Mouse (Mus musculus) c-Kit-positive CD71-positive TER-119-negative erythroid progenitor cells, embryonic 14.5 days (primary cell): Measurements from ENCODE around the gene Gatm.
A peak's percentile ranks its signal among the peaks of the same experiment; 100 is the strongest.

ENCODE experiments used
- DNase-seq: peaks from one replicate; pipeline ENCODE4 v3.0.0-alpha.2; 2013; ENCODE audit warnings: low read depth

Gene Gatm

GRCm38 (mm10) chr2:122608820-122609219, 2.3 kb downstream of the Gatm start:
- no peak for DNase-seq

- DNase-seq, result no peak
These were observed 5.3 kb downstream of the Gatm start for GRCm38 (mm10) chr2:122605829-122606228.

GRCm38 (mm10) chr2:122601354-122601753, 9.7 kb downstream of the Gatm start:
- DNase-seq, result no peak

DNA sequence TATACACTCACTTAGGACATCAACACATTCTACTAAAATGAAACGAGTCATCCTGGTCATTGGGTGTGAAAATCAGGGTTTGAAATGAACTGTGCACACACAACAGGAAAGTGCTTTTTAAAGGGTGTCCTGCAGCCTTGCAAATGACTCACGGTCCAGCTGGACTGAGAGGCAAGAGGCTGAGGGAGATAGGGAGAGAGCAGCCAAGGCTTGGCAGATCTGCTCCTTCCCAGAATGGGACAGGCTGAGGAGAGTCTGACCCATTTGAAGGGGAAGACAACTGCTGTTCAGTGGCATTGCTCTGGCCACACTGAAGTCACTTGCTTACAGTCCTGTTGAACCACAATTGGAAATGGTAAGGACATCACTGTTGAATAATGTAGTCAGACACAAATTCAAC, 11.4 kb downstream of the Gatm start:
- DNase-seq, result no peak

DNA sequence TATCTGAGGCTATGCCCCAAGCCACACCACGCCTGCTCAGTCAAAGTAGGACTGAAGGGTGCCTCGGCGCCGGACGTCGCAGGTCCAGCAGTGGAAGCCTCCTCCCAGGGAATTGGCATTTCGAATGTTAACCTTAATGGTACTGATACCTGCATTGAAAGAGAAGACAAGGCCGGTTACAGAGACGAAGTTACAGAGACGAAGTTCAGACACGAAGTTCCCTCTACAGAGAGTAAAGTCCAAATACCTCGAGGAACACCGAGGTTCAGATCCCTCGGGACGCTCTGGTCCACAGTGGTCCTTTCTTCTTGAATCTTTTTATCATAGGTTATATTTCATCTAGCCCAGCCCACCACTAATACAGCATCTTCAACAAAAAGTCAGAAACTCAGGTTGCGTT, 15.6 kb downstream of the Gatm start:
- DNase-seq, result no peak

DNA sequence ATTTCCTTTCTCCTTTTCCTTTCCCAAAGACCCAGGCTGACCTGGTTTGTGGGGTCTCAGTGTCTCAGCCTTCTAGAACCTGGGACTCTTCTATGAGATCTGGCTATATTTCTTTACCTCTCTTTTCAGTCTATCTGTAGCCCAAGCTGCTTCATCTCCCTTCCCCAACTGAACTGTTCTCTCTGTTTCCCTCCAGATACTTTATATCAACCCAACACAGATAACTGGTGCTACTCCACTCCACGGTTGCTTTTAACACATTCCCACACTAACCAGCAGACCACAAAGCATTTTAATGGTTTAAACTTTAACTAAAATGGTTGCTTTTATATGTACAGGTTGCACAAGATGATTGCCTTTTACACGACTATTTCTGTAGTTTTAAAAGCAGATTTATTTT, 19.9 kb downstream of the Gatm start:
- no peak for DNase-seq

GRCm38 (mm10) chr2:122590351-122590750, 20.8 kb downstream of the Gatm start:
- no peak for DNase-seq

- DNase-seq, result no peak
These were observed 23.1 kb downstream of the Gatm start for GRCm38 (mm10) chr2:122587861-122588519.

DNA sequence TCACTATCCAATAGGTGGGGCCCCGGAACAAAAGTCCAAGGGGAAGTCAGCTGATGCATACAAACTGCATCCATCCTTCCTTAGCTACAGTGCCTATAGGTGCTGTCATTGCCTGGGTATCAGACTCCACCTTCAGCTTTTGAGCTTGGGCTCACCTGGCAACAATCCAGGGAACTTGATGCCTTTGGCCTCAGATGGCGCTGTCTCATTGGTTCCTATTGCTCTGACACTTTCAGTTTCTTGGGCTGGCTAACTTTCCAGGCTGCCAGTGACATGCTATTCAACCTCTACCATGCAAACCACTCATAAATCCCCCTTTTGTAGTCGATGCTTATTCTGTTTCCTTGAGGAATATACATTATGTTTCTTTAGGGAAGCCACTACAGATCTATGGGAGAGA, 24.8 kb downstream of the Gatm start:
- DNase-seq, result no peak

GRCm38 (mm10) chr2:122582324-122582723, 28.8 kb downstream of the Gatm start:
- no peak for DNase-seq

DNA sequence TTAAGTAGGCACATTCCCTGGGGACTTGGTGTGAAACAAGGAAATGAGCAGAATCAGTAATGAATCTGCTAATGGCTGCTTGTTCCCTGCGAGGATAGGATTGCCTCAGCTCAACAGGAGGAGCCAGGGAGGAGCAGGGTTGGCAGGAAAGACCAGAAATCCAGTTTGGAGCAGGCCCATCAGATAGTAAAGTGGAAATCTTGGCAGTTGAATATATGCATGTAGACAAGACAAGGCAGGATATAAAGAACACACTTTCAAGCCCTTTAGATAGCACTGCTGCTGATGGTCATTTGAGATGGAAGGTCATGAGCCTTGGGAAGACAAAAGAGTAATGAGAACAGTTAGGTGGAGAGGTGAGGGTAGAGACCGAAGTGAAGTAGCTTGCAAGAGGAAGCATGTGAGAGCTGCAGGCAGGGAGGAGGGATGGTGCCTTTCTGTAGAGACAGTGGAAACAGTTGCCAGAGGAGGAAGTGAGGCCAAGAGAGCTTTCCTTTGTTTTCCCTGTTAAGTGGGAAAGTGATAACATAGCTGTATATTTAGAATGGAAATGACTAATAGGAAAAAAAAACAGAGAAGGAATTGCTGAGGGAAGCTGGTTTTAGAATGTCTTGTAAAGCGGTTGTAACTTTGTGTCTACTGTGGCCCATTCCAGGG, 29.6 kb downstream of the Gatm start:
- no peak for DNase-seq

- no peak for DNase-seq
These were observed 30.7 kb downstream of the Gatm start for GRCm38 (mm10) chr2:122580426-122580825.

DNA sequence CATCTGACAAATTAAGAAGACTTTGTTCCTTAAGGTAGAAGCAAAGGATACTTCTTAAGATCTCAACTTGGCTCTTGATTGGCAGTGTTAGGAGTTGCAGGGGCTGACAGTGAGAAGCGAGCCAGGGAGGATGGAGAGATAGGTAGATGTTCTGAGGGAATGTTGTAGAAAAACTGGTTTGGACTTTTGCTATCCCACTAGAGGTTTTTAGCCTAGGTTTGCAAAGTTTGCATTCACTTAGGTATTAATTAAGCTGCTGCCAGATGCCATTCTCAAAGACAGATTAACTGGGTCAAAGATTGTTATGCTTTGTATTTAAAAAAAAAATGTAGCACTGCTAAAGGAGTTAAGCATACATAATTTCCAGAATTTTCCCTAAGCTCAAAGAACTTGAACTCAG, 33.8 kb downstream of the Gatm start:
- no peak for DNase-seq

DNA sequence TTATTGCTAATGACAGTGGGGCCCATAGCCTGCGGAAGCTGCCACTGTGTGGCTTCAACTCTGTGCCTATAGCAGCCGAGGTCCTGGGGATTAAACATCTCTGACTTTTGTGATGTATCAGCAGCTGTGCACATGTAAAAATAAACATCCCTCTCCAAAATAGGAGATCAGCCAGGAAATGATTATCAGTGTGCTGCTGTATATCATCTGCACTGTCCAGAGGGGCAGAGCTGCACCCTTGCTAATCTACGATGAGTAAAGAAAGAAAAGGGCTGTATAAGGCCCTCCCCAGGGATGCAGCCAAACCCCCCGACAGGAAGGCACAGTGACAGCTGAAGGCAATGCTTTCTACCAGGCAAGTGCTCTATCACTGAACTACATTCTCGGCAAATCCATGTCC, 34.8 kb downstream of the Gatm start:
- no peak for DNase-seq

GRCm38 (mm10) chr2:122575470-122575869, 35.6 kb downstream of the Gatm start:
- no peak for DNase-seq

DNA sequence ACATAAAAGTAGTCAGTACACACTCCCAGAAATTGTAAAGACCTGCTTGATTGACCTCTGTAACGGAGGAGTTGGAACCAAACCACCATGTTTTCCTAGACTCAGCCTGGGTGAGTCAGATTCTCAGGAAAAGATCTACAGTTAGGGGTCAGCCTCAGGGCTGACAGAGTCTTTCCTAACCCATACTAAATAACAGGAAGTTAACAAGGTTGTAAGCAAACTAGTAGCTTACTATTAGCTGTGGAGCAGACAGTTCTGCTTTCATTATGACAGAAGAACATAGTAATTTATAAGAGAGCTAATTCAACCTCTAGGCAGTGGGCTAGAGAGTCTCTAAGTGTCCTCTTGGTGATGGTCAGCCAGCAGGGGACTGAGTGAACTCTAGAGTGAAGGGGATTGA, 38.7 kb downstream of the Gatm start:
- DNase-seq, result no peak

GRCm38 (mm10) chr2:122571326-122571725, 39.8 kb downstream of the Gatm start:
- no peak for DNase-seq

- no peak for DNase-seq
These were observed 40.7 kb downstream of the Gatm start for GRCm38 (mm10) chr2:122570430-122570829.

DNA sequence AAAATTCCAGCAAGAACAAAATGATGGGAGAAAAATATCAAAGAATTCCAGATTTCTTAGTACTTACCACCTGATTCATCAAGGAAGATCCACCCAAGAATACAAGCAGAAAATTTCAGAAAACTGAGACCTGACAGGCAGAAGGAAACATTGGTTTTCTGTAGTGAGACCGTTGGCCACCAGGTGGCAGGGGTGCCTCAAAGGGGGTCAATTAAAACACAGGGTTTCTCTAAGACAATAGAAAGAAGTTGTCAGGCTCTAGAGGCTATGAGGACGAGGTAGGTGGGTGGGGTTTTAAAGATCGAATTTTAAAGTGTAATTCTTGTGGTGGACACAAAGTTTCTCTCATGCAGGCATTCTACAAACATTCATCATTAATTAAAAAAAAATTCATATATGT, 41.7 kb downstream of the Gatm start:
- peak; percentile 10 for DNase-seq

- no peak for DNase-seq
These were observed 48.9 kb downstream of the Gatm start for GRCm38 (mm10) chr2:122562251-122562650.

GRCm38 (mm10) chr2:122561221-122561620, 49.9 kb downstream of the Gatm start:
- no peak for DNase-seq

DNA sequence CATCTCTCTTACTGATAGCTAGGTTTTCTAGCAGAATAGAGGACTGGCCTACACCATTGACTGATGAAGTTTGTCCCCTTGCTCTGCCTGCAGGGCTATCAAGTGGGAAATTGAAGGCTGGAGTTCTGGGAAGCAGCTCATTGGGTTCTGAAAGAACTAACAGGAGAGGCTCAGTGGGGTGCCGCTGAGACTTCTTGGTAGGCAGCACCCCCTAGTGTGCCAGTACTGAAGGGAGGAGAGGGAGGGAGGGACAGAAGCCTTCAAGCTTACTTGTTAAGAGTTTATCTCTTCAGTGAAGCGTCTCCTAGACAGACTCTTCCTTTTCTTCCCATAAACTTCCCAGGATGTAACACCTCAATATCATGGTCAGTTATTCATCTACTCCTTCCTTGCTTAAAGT, 52.8 kb downstream of the Gatm start:
- DNase-seq, result no peak
